Mouse (Mus musculus) limb, embryonic 12.5 days (tissue): ENCODE data around the gene Phc1. TPM values are rescaled to one million over a fixed set of nuclear protein-coding genes. Genes with fewer than 3 reads are reported as not detected.

Experiments used
- ATAC-seq: fragments of 200-750 bp; cut with Nextera tagmentation; 2 replicates; pipeline ENCODE4 v1.8.0; 2017; ENCODE audit warnings: low read depth, moderate TSS enrichment; ENCODE audit not compliant: insufficient number of reproducible peaks, insufficient read depth, low FRiP score, low TSS enrichment
- H3K27ac ChIP-seq: fragments of 300-500 bp; sonication (generic); 2 replicates; pipeline ENCODE4 v1.5.1; 2016; ENCODE audit warnings: mild to moderate bottlenecking, moderate library complexity
- H3K27me3 ChIP-seq: fragments of 300-500 bp; sonication (generic); 2 replicates; pipeline ENCODE4 v1.6.1; 2016; ENCODE audit warnings: mild to moderate bottlenecking, moderate library complexity
- H3K36me3 ChIP-seq: fragments of 300-500 bp; sonication (generic); 2 replicates; pipeline ENCODE4 v1.6.1; 2016; ENCODE audit warnings: mild to moderate bottlenecking, moderate library complexity
- H3K4me1 ChIP-seq: fragments of 300-500 bp; sonication (generic); replicated peaks from 2 replicates; pipeline ENCODE4 v1.6.1; 2016
- H3K4me2 ChIP-seq: fragments of 300-500 bp; sonication (generic); 2 replicates; pipeline ENCODE4 v1.6.1; 2016; ENCODE audit warnings: mild to moderate bottlenecking, moderate library complexity
- H3K4me3 ChIP-seq: fragments of 300-500 bp; sonication (generic); replicated peaks from 2 replicates; pipeline ENCODE4 v1.5.1; 2016; ENCODE audit warnings: mild to moderate bottlenecking
- H3K9ac ChIP-seq: fragments of 300-500 bp; sonication (generic); replicated peaks from 2 replicates; pipeline ENCODE4 v1.6.1; 2016; ENCODE audit warnings: mild to moderate bottlenecking, moderate library complexity
- H3K9me3 ChIP-seq: fragments of 300-500 bp; sonication (generic); 2 replicates; pipeline ENCODE4 v1.6.1; 2016; ENCODE audit warnings: mild to moderate bottlenecking, moderate library complexity
- WGBS: fragments of 180-500 bp; shearing (Covaris S2); methylation state at CpG from one replicate; pipeline ENCODE4 v1.1.7; 2016; 5-methylcytosine and 5-hydroxymethylcytosine counted together
- polyA plus RNA-seq: library from polyadenylated mRNA; unstranded; fragments of >200 nt; fragmentation: Nextera tagmentation; extraction: Ambion mirVana; gene quantifications from 2 replicates; pipeline ENCODE4 v1.2.1, GENCODE M21; 2016

Gene Phc1
- polyA plus RNA-seq, 1 experiment from 2014 or later: 27.1 TPM

DNA sequence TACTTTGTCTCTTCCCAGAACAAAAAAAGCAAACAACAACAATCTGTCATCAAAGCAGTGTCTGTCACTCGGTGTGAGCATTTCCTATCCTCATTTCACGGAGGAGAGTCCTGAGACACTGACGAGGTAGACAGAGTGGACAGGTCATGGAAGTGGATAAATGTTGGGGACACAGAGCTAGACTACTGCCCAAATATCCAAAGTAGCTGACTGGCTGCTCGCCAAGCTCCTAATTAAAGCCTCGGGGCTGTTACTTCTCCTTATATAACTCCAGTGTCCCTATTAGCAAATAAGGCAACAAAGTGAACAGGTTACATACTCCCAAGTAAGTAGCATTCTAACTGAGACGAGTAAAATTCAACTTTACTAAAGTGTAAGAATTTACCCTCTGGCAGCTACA lies 2.8 kb downstream of the Phc1 start:
- Histone ChIP-seq H3K4me3 (no peak overlapping the region), H3K27ac (no peak overlapping the region), H3K27me3 (no peaks in the 10 kb centered on the region), H3K9ac (no peak overlapping the region), H3K4me1 (peaks cover 20% of the 10 kb centered on the region), H3K4me2 (peak overlapping the region; percentile 70; the same call in 1 of the 2 replicates), H3K9me3 (no peaks in the 10 kb centered on the region), H3K36me3 (peaks cover 43% of the 10 kb centered on the region)
- ATAC-seq: no peak
- 43% methylated on average over 6 of the region's 6 CpGs for WGBS

DNA sequence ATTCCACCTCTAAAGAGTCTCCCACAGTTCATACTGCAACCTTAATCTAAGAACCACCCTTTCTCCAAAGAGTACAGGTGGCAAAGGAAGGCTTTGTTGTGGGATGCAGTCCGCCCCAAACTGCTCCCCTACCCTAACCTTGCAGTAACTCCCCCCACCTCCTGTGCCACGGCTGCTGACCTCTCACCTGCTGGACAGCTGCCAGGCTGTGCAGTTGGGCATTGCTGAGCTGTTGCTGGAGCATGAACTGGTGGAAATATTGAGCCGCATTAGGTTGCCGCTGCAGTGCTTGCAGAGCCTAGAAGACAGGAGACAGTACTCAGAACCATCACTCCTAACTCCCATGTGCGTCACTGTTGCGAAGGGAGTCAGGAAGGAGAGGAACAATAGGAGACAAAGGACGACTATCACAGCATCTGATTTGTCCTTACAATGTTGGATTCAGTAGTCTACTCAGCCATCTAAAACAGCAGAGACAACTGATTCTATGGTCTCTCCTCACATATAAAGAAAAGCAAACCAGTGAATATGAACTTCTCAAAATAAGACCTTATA lies 5.5 kb downstream of the Phc1 start:
- H3K9me3 ChIP-seq: no peaks in the 10 kb centered on the region
- no peak overlapping the region for H3K4me3 ChIP-seq
- peaks cover 66% of the 10 kb centered on the region for H3K36me3 ChIP-seq
- WGBS: 87% methylated on average over 7 of the region's 7 CpGs
- H3K4me2 ChIP-seq: no peak overlapping the region
- H3K27me3 ChIP-seq: no peaks in the 10 kb centered on the region
- H3K4me1 ChIP-seq: peaks cover 15% of the 10 kb centered on the region
- no peak for ATAC-seq
- no peak overlapping the region for H3K27ac ChIP-seq
- no peak overlapping the region for H3K9ac ChIP-seq

DNA sequence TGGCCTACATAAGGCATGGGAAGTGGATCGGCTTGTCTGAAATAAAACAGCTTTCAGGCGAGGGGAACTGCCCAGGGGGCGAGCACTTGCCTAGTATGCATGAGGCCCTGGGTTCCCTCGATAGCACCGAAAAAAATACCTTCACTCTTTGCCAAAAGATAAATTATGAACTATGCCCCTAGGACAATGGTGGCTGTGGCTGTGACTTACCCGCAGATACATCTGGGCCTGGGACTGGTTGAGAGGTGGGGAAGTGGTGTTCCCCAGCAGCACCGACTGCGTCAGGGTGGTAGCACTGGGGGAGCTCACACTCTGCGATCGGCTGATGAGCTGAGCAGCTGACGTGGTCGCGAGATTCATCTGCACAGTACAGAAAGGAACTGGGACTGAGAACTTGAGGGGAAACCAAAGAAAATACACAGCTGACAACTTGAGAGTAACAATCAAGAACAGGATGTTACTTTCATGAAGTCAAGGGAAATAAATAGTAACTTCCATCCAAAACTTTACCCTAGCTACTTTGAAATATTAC lies 7.2 kb downstream of the Phc1 start:
- 89% methylated on average over 13 of the region's 13 CpGs for WGBS
- no peak overlapping the region for H3K27ac ChIP-seq
- no peaks in the 10 kb centered on the region for H3K9me3 ChIP-seq
- no peak overlapping the region for H3K4me3 ChIP-seq
- H3K27me3 ChIP-seq: no peaks in the 10 kb centered on the region
- ATAC-seq: no peak
- H3K4me1 ChIP-seq: peaks cover 8% of the 10 kb centered on the region
- no peak overlapping the region for H3K4me2 ChIP-seq
- peaks cover 84% of the 10 kb centered on the region for H3K36me3 ChIP-seq
- H3K9ac ChIP-seq: no peak overlapping the region

DNA sequence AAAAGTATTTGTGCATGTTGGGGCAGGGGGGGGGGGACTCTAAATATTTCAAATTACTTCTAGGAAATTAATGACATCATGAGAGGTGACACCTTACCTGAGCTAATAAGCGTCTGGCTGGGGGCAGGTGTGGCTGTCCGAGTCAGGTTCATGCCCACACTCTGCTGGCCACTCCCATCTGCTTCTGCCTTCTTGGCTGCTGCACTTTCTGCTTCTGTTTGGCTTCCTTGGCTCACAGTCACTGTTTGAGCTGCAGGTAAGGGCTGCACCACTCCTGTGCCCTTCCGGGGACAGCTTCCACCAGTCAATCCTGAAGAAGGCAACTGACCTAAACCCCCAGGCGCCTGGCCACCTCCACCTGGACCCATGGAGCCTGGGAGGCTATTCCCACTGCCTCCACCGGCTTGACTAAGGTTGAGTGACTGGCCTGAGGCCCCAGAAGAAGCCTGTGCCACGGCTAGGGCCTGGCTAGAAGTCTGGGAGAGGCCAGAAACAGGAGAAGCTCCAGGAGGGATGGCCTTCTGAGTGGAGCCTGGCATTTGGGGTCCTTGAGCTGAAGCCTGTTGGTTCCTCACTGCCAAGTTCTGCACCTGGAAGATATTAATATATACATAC lies 14.9 kb downstream of the Phc1 start:
- H3K27ac ChIP-seq: no peak overlapping the region
- no peak overlapping the region for H3K4me3 ChIP-seq
- no peaks in the 10 kb centered on the region for H3K27me3 ChIP-seq
- no peak overlapping the region for H3K4me2 ChIP-seq
- H3K9me3 ChIP-seq: no peaks in the 10 kb centered on the region
- 92% methylated on average over 6 of the region's 6 CpGs for WGBS
- no peaks in the 10 kb centered on the region for H3K4me1 ChIP-seq
- peaks cover 89% of the 10 kb centered on the region for H3K36me3 ChIP-seq
- ATAC-seq: no peak
- H3K9ac ChIP-seq: no peak overlapping the region

DNA sequence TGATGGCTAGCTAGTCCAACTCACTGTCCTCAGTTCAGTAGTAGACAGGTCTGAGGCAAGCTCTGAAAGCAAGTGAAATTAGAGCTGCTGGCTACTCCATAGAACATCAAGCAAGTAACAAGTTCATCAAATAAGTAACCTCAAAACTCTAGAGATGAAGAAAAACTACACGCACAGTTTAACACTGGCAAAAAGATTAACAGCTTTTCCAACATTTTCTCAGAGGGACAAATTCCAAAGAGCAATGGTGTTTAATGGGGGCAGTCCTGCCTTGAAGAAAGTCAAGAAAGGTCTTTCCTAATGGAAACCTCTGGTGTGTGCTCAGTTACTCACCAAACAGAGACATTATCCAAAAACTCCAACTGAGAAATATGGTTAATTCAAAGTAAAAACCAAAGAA lies 21.6 kb downstream of the Phc1 start:
- Histone ChIP-seq H3K4me2 (no peak overlapping the region), H3K27ac (no peak overlapping the region), H3K9ac (no peak overlapping the region), H3K4me3 (no peak overlapping the region), H3K9me3 (no peaks in the 10 kb centered on the region), H3K36me3 (peaks cover 96% of the 10 kb centered on the region), H3K4me1 (no peaks in the 10 kb centered on the region), H3K27me3 (no peaks in the 10 kb centered on the region)
- WGBS: 94% methylated on average over 1 of the region's 1 CpGs
- no peak for ATAC-seq

DNA sequence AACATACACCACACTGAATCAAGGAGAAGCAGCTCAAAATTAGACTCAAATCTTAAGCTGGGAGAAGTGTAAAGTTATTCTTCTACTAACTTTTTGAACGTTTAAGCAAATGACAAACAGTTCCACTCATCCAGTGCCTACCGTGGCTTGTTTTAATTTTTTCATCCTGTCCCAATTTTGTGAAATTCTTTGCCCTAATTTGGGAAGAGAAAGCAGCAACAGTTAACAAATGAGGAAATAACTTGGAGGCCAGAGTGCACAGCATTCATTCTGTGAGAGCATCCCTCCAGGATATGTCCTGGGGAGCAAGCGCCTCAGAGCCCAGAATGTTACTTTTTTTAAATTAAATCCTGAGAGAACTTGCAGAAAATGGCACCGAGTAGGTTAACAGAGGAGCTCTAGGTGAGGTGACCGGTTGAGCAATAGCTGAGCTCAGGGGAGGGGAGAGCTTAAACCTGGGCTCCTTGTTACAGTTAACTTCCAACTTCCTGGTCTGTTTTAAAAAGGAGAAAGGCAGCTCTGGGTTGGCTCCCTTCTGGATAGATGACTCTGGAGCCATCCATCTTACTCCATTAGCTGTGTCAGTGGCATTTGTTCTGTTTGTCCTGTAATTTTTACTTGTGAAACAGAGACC lies 30.1 kb downstream of the Phc1 start:
- WGBS: 64% methylated on average over 5 of the region's 5 CpGs
- Histone ChIP-seq H3K27ac (no peak overlapping the region), H3K9me3 (no peaks in the 10 kb centered on the region), H3K4me2 (peak overlapping the region; percentile 85), H3K4me1 (peaks cover 15% of the 10 kb centered on the region), H3K27me3 (no peaks in the 10 kb centered on the region), H3K4me3 (peak overlapping the region; percentile 84), H3K9ac (no peak overlapping the region), H3K36me3 (peaks cover 34% of the 10 kb centered on the region)
- no peak for ATAC-seq

DNA sequence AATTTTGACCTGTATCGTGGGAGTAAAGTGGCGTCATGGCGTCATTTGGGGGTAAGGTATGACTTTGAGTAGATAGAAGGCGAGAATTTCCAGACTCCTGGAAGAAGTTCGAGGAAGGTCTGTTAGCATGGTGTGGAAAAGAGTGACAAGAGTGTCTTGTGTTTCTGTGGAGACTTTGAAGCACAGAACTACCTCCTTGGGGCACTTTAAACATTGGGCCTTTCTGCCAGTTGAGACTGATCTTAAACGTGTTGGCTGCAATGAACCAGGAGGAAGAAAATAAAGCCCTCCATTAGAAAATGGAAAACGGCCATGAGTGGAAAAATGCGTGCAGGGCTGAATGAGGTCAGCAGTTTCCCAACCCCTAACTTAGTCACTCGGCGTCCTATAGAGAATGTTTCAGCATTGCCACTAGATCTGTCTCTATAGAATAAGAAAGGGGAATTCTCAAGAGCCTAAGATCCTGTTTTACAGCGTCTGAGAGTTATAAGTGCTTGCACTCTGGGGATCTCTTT lies 30.9 kb downstream of the Phc1 start:
- Histone ChIP-seq H3K36me3 (peaks cover 26% of the 10 kb centered on the region), H3K4me2 (peak overlapping the region; percentile 85), H3K4me3 (peak overlapping the region; percentile 84), H3K27me3 (no peaks in the 10 kb centered on the region), H3K4me1 (peaks cover 15% of the 10 kb centered on the region), H3K27ac (no peak overlapping the region; the same call in 1 of the 2 replicates), H3K9me3 (no peaks in the 10 kb centered on the region), H3K9ac (peak overlapping the region; percentile 77)
- ATAC-seq: no peak
- 15% methylated on average over 11 of the region's 11 CpGs for WGBS

DNA sequence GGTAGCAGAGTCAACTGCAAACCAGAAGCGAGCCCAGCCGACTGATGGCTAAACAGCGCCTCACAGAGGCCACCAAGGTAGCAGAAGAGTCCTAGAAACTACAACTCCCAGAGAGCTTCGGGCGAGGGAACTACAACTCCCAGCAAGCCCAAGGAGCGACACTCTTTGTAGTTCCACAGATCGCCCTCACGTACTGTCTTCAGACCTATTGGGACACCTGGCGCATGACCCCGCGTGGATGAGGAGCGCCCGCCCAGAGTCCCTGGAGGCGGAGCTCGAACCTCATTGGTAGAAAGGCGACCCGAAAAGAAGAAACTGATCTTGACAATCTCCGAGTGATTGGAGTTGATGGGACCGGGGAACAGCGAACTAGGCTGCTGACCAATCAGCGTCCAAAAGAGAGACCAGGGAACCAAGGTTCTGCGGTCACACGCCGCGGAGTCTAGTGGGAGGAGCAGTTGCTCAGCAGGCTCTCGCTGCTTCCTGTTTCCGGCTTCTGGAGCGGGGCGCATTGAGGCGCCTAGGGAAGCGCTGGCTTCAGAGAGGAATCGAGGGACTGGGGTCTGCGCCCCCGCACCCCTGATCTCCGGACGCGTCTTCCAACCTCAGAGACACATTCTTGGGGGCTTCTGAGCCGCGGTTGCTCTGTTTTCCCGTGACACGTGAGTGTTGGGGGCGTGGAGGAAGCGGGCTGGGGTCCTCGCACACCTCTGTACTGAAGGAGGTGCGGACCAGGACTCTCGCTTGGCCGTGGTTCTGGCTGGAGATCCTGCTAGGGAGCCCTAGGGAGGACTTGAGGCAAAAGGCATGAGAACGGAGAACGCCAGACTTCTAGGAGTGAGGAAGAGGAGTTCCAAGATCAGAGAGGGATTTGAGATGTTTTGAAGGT lies 31.6 kb downstream of the Phc1 start, which contains the start of gene M6pr:
TSS of gene M6pr (plus strand) at position 216 of the 889 bp plus-strand sequence.
- Histone ChIP-seq H3K27ac (peak within 1 kb of the TSS; percentile 78), H3K4me1 (peaks cover 17% of the 10 kb centered on the region)

DNA sequence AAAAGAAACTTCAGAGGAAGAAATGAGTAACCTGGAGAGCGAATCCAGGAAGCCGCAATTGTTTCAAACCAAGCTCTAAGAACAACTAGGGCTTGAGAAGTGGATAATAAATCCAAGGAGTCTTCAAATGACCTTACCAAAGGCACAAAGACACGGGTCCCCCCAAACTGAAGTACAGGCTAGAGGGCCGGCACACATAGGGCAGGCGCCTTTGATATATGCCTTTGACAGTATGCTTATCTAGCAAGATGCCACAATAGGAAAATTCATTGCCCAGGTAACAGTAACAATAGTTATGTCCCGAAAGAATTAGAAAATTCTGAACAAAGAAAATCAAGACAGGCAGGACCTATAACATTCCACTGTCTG lies 32.2 kb downstream of the Phc1 start:
- peak overlapping the region; percentile 84; the same call in 1 of the 2 replicates for H3K4me3 ChIP-seq
- H3K36me3 ChIP-seq: peaks cover 13% of the 10 kb centered on the region
- H3K27me3 ChIP-seq: no peaks in the 10 kb centered on the region
- no peak for ATAC-seq
- 68% methylated on average over 6 of the region's 6 CpGs for WGBS
- H3K9ac ChIP-seq: no peak overlapping the region
- H3K9me3 ChIP-seq: no peaks in the 10 kb centered on the region
- 0 out of 2 replicates have a peak overlapping the region, but pooled peaks have one; percentile 53 for H3K27ac ChIP-seq
- H3K4me1 ChIP-seq: peaks cover 19% of the 10 kb centered on the region
- peak overlapping the region; percentile 23 for H3K4me2 ChIP-seq

More for the DNA sequence above, 31.6 kb downstream of the Phc1 start, which contains the start of gene M6pr:
- Histone ChIP-seq H3K9ac (peak within 1 kb of the TSS; percentile 77), H3K4me2 (peak within 1 kb of the TSS; percentile 85), H3K36me3 (peaks cover 19% of the 10 kb centered on the region), H3K27me3 (no peaks in the 10 kb centered on the region), H3K9me3 (no peaks in the 10 kb centered on the region), H3K4me3 (peak within 1 kb of the TSS; percentile 84)
- WGBS: under 1% methylated on average over 49 of the region's 49 CpGs
- ATAC-seq: peak; percentile 100

DNA sequence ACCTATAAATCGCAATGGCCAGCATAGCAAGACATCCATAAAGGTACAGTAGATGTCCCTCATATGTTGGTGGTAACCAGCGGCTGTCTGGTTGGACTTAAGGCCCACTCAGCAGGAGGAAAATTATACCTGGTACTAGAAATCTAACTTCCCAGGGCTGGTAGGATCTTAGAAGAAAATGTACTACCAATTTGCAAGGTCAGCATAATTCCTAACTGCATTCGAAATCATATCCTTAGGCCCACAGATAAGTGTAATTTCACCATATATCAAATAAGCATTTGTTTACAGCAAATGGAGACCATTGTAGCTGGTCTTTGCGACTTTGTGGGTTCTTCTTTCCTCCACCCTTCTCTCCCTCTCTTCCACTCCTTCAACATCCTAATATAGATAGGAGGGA lies 33.7 kb downstream of the Phc1 start:
- WGBS: 79% methylated on average over 4 of the region's 4 CpGs
- Histone ChIP-seq H3K9me3 (no peaks in the 10 kb centered on the region), H3K27ac (no peak overlapping the region), H3K4me3 (no peak overlapping the region), H3K36me3 (no peaks in the 10 kb centered on the region), H3K4me1 (peaks cover 19% of the 10 kb centered on the region), H3K4me2 (no peak overlapping the region), H3K9ac (no peak overlapping the region), H3K27me3 (no peaks in the 10 kb centered on the region)
- no peak for ATAC-seq
